Mouse (Mus musculus): Measurements from ENCODE around the gene Slc50a1. TPM values are rescaled to one million over a fixed set of nuclear protein-coding genes. Genes with fewer than 3 reads are reported as not detected.
A peak's percentile ranks its signal among the peaks of the same experiment; 100 is the strongest.

Gene Slc50a1
- polyA plus RNA-seq, 1 experiment from 2014 or later, result 81.7 TPM

- 40% methylated on average over 7 of the region's 7 CpGs for WGBS
- ATAC-seq (ENCODE audit: insufficient read depth, low FRiP score), result no peak
- H3K9ac ChIP-seq (ENCODE audit: low read length), result no peak within 1 kb of the TSS
These were observed 11.3 kb downstream of the Slc50a1 start, which contains the start of gene Dpm3 for GRCm38 (mm10) chr3:89259076-89259475. TSS of gene Dpm3 (plus strand) at chr3:89259358.

GRCm38 (mm10) chr3:89256177-89256576 is 14.2 kb downstream of the Slc50a1 start:
- H3K9me3 ChIP-seq (replicated peaks; ENCODE audit: control insufficient read depth, low read length), result no peaks in the 10 kb centered on the region
- 83% methylated on average over 5 of the region's 5 CpGs for WGBS

More at GRCm38 (mm10) chr3:89259076-89259475, 11.3 kb downstream of the Slc50a1 start, which contains the start of gene Dpm3:
- Histone ChIP-seq H3K4me1 (ENCODE audit: control insufficient read depth, insufficient read depth, low read length) (no peaks in the 10 kb centered on the region), H3K9me3 (replicated peaks; ENCODE audit: control insufficient read depth, low read length) (no peaks in the 10 kb centered on the region), H3K4me2 (ENCODE audit: low read depth, low read length) (no peak within 1 kb of the TSS), H3K4me3 (replicated peaks; ENCODE audit: low read length) (no peak within 1 kb of the TSS), H3K36me3 (ENCODE audit: control insufficient read depth, insufficient read depth, low read length) (no peaks in the 10 kb centered on the region), H3K27me3 (ENCODE audit: control insufficient read depth, insufficient read depth, low read length) (no peaks in the 10 kb centered on the region), H3K27ac (ENCODE audit: low read length) (no peak within 1 kb of the TSS)

GRCm38 (mm10) chr3:89254994-89255393 is 15.4 kb downstream of the Slc50a1 start:
- WGBS, result 83% methylated on average over 5 of the region's 5 CpGs
- H3K9me3 ChIP-seq (replicated peaks; ENCODE audit: control insufficient read depth, low read length), result no peaks in the 10 kb centered on the region
- no peak overlapping the region for H3K9ac ChIP-seq (ENCODE audit: low read length)
- no peak overlapping the region for H3K4me2 ChIP-seq (ENCODE audit: low read depth, low read length)
- no peak overlapping the region for H3K4me3 ChIP-seq (replicated peaks; ENCODE audit: low read length)
- no peak for ATAC-seq (ENCODE audit: insufficient read depth, low FRiP score)
- no peaks in the 10 kb centered on the region for H3K36me3 ChIP-seq (ENCODE audit: control insufficient read depth, insufficient read depth, low read length)
- peaks cover 21% of the 10 kb centered on the region for H3K4me1 ChIP-seq (ENCODE audit: control insufficient read depth, insufficient read depth, low read length)
- H3K27ac ChIP-seq (ENCODE audit: low read length), result no peak overlapping the region
- no peaks in the 10 kb centered on the region for H3K27me3 ChIP-seq (ENCODE audit: control insufficient read depth, insufficient read depth, low read length)

More at GRCm38 (mm10) chr3:89256177-89256576, 14.2 kb downstream of the Slc50a1 start:
- H3K9ac ChIP-seq (ENCODE audit: low read length), result no peak overlapping the region
- no peak overlapping the region for H3K4me3 ChIP-seq (replicated peaks; ENCODE audit: low read length)
- no peaks in the 10 kb centered on the region for H3K36me3 ChIP-seq (ENCODE audit: control insufficient read depth, insufficient read depth, low read length)
- H3K4me1 ChIP-seq (ENCODE audit: control insufficient read depth, insufficient read depth, low read length), result peaks cover 12% of the 10 kb centered on the region
- no peaks in the 10 kb centered on the region for H3K27me3 ChIP-seq (ENCODE audit: control insufficient read depth, insufficient read depth, low read length)
- no peak for ATAC-seq (ENCODE audit: insufficient read depth, low FRiP score)
- H3K27ac ChIP-seq (ENCODE audit: low read length), result no peak overlapping the region; the same call in 1 of the 2 replicates
- no peak overlapping the region for H3K4me2 ChIP-seq (ENCODE audit: low read depth, low read length)

- Histone ChIP-seq H3K9ac (ENCODE audit: low read length) (peak overlapping the region; percentile 38; the same call in 1 of the 2 replicates), H3K4me3 (replicated peaks; ENCODE audit: low read length) (no peak overlapping the region), H3K27ac (ENCODE audit: low read length) (0 out of 2 replicates have a peak overlapping the region, but pooled peaks have one; percentile 38), H3K36me3 (ENCODE audit: control insufficient read depth, insufficient read depth, low read length) (peaks cover 3% of the 10 kb centered on the region; the same call in 1 of the 2 replicates), H3K4me2 (ENCODE audit: low read depth, low read length) (peak overlapping the region; percentile 8; the same call in 1 of the 2 replicates), H3K4me1 (ENCODE audit: control insufficient read depth, insufficient read depth, low read length) (peaks cover 27% of the 10 kb centered on the region), H3K9me3 (replicated peaks; ENCODE audit: control insufficient read depth, low read length) (no peaks in the 10 kb centered on the region), H3K27me3 (ENCODE audit: control insufficient read depth, insufficient read depth, low read length) (no peaks in the 10 kb centered on the region)
- peak; percentile 33; the same call in 1 of the 2 replicates for ATAC-seq (ENCODE audit: insufficient read depth, low FRiP score)
- 6% methylated on average over 17 of the region's 17 CpGs for WGBS
These were observed 18.9 kb downstream of the Slc50a1 start for GRCm38 (mm10) chr3:89251365-89251895.

- Histone ChIP-seq H3K9ac (ENCODE audit: low read length) (no peak overlapping the region), H3K27ac (ENCODE audit: low read length) (no peak overlapping the region), H3K4me3 (replicated peaks; ENCODE audit: low read length) (no peak overlapping the region), H3K36me3 (ENCODE audit: control insufficient read depth, insufficient read depth, low read length) (peaks cover 3% of the 10 kb centered on the region; the same call in 1 of the 2 replicates), H3K27me3 (ENCODE audit: control insufficient read depth, insufficient read depth, low read length) (no peaks in the 10 kb centered on the region), H3K4me1 (ENCODE audit: control insufficient read depth, insufficient read depth, low read length) (peaks cover 29% of the 10 kb centered on the region), H3K9me3 (replicated peaks; ENCODE audit: control insufficient read depth, low read length) (no peaks in the 10 kb centered on the region), H3K4me2 (ENCODE audit: low read depth, low read length) (no peak overlapping the region)
- peak; percentile 5; the same call in 1 of the 2 replicates for ATAC-seq (ENCODE audit: insufficient read depth, low FRiP score)
- WGBS, result 16% methylated on average over 7 of the region's 7 CpGs
These were observed 19.8 kb downstream of the Slc50a1 start for GRCm38 (mm10) chr3:89250435-89251040.

- Histone ChIP-seq H3K4me1 (ENCODE audit: control insufficient read depth, insufficient read depth, low read length) (peaks cover 33% of the 10 kb centered on the region), H3K4me3 (replicated peaks; ENCODE audit: low read length) (peak overlapping the region; percentile 76), H3K9ac (ENCODE audit: low read length) (peak overlapping the region; percentile 87; the same call in 1 of the 2 replicates), H3K27me3 (ENCODE audit: control insufficient read depth, insufficient read depth, low read length) (no peaks in the 10 kb centered on the region), H3K27ac (ENCODE audit: low read length) (no peak overlapping the region), H3K4me2 (ENCODE audit: low read depth, low read length) (peak overlapping the region; percentile 75), H3K36me3 (ENCODE audit: control insufficient read depth, insufficient read depth, low read length) (peaks cover 3% of the 10 kb centered on the region; the same call in 1 of the 2 replicates), H3K9me3 (replicated peaks; ENCODE audit: control insufficient read depth, low read length) (no peaks in the 10 kb centered on the region)
- 85% methylated on average over 4 of the region's 4 CpGs for WGBS
- ATAC-seq (ENCODE audit: insufficient read depth, low FRiP score), result no peak
These were observed 22.9 kb downstream of the Slc50a1 start for GRCm38 (mm10) chr3:89247466-89247865.

- peaks cover 25% of the 10 kb centered on the region for H3K4me1 ChIP-seq (ENCODE audit: control insufficient read depth, insufficient read depth, low read length)
These were observed 23.9 kb downstream of the Slc50a1 start, which contains the start of gene Trim46 for GRCm38 (mm10) chr3:89246261-89247100. TSS of gene Trim46 (minus strand) at chr3:89246309.

GRCm38 (mm10) chr3:89245688-89246171 is 24.6 kb downstream of the Slc50a1 start, which contains the start of gene Krtcap2:
TSS of gene Krtcap2 (plus strand) at chr3:89245966.
- WGBS, result 4% methylated on average over 20 of the region's 20 CpGs
- H3K4me2 ChIP-seq (ENCODE audit: low read depth, low read length), result peak within 1 kb of the TSS; percentile 75
- peaks cover 3% of the 10 kb centered on the region; the same call in 1 of the 2 replicates for H3K36me3 ChIP-seq (ENCODE audit: control insufficient read depth, insufficient read depth, low read length)
- no peaks in the 10 kb centered on the region for H3K27me3 ChIP-seq (ENCODE audit: control insufficient read depth, insufficient read depth, low read length)
- ATAC-seq (ENCODE audit: insufficient read depth, low FRiP score), result peak; percentile 14
- peak within 1 kb of the TSS; percentile 70 for H3K27ac ChIP-seq (ENCODE audit: low read length)
- H3K9ac ChIP-seq (ENCODE audit: low read length), result peak within 1 kb of the TSS; percentile 87
- peak within 1 kb of the TSS; percentile 76 for H3K4me3 ChIP-seq (replicated peaks; ENCODE audit: low read length)
- H3K4me1 ChIP-seq (ENCODE audit: control insufficient read depth, insufficient read depth, low read length), result peaks cover 17% of the 10 kb centered on the region
- no peaks in the 10 kb centered on the region for H3K9me3 ChIP-seq (replicated peaks; ENCODE audit: control insufficient read depth, low read length)

More at GRCm38 (mm10) chr3:89246261-89247100, 23.9 kb downstream of the Slc50a1 start, which contains the start of gene Trim46:
- Histone ChIP-seq H3K36me3 (ENCODE audit: control insufficient read depth, insufficient read depth, low read length) (peaks cover 3% of the 10 kb centered on the region; the same call in 1 of the 2 replicates), H3K9ac (ENCODE audit: low read length) (peak within 1 kb of the TSS; percentile 87), H3K9me3 (replicated peaks; ENCODE audit: control insufficient read depth, low read length) (no peaks in the 10 kb centered on the region), H3K4me3 (replicated peaks; ENCODE audit: low read length) (peak within 1 kb of the TSS; percentile 76), H3K27me3 (ENCODE audit: control insufficient read depth, insufficient read depth, low read length) (no peaks in the 10 kb centered on the region), H3K27ac (ENCODE audit: low read length) (peak within 1 kb of the TSS; percentile 70), H3K4me2 (ENCODE audit: low read depth, low read length) (peak within 1 kb of the TSS; percentile 75)
- under 1% methylated on average over 42 of the region's 42 CpGs for WGBS
- ATAC-seq (ENCODE audit: insufficient read depth, low FRiP score), result peak; percentile 70

Measured in stomach, embryonic 16.5 days (tissue).